Mouse (Mus musculus) spleen, postnatal 4 days (tissue): ENCODE results near the gene Siva1.

Experiments
- DNase-seq, 2 experiments: peaks; one replicate each; pipeline ENCODE4 v3.0.0; 2022; ENCODE audit warnings: low spot score in 2 of 2

Siva1 gene

DNA sequence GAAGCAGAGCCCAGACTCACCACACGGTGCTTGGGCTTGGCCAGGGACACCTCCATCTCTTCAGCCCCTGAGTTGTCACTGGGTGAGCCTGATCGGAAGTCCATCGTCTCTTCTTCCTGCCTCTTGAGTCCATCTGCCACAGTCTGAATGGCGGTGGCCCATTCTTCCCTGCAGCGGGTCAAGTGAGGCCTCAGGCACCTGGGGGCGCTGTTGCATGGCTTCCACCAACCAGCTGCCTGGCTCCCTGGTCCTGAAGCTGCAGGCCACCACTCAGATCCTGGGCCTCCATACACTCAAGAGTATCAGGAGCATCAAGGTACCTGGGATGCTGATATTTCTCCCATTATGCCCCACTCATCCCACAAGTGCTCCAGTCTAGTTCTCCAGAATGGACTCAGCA is 14.6 kb downstream of the Siva1 start:
- DNase-seq = peak; percentile 74 to 93

DNA sequence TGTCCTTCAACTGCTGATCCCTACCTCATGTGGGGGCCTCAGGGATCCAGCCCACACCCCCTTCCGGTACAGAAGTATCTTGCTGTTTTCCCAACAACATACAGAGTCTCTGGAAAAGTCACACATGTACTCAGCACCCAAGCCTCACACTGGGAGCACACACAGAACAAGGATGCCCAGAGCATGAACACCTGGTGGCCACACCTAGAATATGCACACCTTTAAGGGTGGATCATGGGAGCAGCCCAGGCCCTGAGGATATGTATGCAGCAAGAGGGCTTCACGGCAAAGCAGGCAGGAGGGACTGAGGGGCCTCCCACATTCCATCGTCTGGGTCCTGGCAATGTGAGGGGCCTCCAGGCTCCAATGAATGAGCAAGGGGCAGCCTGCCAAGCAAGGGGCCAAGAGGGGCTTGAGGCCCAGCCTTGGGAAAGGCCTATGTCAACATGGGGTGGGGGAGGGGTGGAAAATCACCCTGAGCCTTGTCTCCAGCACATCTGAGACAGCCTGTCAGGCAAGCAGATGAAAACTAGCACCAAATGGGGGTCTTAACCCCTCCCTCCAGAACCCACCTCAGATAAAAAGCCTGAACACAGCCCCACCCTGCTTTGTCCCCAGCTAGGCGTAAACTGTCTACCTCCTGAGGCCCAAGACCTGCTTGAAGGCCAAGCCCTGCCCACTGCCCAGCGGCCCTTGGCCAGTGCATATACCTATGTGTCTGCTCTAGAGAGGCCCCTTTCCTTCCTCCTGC is 16.3 kb downstream of the Siva1 start:
- DNase-seq = no peak

DNA sequence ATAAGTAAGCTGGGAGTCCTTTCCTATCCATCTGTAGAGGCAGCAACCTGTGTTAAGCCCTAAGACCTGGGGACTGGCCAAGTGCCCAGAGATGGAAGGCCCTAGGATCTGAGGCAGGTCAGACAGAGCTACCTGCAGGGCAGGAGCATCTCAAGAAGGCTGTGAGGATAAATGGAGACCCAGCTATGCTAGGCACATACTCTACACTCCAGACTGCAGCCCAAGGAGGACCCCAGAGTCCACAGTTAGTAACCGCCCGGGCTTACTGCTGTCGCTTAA is 16.8 kb downstream of the Siva1 start:
- DNase-seq = no peak

DNA sequence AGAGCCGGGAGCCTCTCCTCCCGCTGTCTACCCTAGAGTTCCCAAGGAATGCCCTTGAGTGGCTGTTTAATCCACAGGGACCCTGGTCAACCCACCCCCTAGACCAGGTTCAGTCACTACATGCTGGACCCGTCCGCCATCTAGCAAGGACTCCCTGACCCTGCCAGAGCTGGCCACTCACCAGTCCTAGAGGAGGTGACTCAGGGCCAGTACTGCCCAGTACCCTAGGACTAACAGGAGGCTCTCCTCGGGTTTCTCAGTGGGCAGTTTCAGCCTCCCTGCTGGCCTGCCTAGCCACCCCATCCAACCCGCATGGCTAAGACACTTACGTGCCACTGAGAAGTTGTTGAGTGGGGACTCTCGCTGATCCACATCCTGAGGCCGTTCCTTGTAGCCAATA is 17.4 kb downstream of the Siva1 start:
- DNase-seq = no peak

DNA sequence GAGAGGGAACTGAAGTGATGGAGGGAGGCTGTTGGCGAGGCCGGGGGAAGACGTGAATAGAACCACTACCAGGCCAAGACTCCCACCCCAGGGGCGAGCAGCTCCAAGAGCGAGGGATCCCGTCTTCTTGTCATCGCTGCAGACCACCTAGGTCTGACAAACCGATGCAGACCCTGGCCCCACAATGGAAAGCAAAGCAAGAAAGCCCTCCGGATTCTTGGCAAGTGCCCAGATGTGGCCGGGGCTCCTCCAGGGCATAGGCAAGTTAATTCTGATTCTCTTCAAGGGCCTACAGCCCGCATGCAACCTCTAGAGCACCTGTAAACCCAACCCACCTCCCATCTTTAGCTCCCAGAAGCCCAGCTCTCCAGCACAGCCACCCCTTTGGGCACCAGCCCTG is 18.8 kb downstream of the Siva1 start:
- DNase-seq = no peak

DNA sequence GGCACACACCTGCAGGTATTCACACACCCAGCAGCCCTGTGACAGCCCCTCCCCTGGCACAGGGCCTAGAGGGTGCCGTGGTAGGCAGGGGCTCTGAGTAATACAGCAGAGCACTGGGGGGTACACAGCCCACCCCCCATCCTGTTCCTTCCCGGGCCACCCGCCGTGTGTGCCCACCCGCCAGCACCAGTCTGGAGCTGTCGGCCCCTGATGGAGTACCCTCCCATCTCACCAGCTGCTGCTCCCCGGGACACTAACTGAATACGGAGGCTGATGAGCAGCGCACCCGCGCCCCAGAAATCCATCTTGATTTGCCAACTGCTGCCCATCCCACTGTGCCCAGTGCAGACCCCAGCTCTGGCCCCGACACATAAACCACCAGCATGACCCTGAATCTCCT is 19.2 kb downstream of the Siva1 start:
- no peak for DNase-seq

DNA sequence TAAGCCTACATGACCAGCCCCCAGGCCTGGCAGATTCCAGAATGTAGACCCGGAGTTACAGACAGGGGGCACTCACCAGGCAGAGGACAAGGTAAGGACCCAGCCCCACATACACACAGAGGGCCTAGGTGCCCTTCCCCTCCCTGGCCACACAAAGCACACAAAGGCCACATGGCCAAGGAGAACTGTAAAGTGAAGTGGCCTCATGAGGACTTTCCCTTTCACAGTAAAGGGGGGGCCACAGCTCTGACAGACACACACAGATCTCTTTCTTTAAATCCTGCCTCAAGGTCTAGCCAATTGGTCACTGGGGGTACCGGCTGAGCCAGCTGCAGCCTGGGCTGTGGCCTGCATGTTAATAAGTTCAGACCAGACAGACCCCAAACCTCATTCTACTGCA is 19.6 kb downstream of the Siva1 start:
- no peak for DNase-seq

DNA sequence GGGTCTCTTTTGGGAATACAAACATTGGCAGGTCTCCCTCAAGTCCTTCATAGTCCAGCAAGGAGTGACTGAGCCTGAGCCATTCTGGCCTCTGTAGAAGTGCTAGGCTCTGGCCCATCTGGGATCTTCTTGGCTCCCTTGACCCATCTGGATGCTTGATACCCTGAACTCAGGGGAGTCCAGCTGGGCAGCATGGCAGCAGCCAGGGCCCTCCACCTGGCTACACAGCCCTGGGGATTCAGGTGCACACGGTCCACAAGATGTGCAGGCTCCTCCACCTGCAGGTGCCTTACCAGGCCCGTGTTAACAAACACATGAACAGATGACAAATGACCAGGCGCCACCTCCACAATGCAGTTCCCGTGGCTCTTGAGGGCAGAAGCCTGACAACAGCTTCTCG is 20.2 kb downstream of the Siva1 start:
- no peak for DNase-seq

DNA sequence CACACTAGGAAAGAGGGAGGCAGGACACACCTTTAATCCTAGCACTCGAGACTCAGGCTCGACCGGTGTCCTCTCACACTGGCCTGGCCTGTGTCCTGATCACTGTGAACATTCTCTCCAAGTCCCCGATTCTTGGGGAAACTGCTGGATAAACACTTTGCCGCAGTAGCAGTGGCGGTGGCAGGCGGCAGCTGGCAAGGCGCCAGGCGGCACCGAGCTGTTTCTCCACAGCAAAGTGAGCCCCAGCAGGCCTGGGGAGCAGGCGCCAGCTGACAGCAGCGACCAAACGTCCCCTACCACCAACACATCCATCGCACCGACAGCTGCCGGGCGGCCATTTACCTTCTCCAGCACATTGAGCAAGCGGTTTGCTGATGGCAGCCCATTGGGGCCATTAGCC is 21.0 kb downstream of the Siva1 start:
- DNase-seq = no peak

DNA sequence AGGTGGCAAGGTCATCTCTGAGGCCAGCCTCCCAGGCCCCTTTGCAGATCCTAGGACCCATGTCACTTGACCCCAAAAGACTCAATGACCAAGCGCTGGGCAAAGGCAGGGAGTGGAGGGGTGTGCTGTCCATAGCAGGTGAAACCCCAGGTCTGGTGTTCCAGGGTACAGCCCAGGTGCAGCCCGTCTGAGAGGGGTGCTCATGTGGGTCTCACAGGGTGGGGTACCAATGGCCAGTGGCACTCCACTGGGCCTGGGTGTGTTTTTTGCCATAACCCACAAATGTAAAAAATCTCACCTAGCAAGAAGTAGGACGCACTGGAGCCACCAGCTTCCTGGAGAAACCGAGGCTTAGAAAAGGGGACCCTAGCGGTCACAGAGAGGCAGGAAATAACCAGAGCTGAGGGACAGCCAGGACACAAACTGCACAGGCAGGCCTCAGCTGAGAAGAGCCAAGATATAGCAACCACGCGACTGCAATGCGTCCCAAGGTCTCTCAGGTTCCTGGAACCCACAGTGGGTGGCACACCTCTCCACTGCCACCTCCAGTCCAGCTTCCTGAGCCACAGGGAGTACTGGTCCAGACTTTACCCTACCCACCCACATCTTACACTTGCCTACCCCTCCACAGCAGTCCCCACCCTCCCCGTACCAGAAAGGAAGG is 21.5 kb downstream of the Siva1 start:
- DNase-seq = no peak

DNA sequence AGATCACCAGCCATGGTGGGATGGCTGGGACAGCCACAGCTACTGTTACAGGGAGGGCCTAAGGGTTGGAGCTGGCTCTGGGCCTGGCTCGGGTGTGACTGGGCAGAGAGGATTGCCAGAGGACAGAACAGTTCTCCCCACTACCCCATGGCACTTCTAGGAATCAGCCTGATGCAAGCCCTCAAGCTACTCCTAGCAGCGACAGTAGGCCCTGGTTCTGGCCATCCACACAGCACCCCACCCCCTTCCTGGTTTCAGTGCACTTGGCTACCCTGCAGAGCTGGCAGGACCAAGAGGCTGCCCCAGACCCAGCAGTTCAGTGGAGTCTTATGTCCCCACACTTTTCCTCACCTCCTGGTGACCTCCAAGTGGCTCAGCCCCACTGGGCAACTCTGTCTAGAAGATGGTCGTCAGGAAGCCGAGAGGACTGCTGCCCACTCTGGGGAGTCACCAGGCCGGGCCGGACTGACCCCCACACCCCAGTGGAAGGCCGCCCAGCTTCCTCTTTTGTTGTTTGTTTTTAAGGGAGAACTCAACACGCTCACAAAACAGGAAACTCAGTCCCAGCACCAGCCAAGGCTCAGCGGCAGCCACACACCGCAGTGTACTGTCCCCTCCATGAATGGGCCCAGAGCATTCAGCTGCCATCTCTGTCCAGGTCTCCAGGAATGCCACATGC is 23.3 kb downstream of the Siva1 start:
- no peak for DNase-seq

DNA sequence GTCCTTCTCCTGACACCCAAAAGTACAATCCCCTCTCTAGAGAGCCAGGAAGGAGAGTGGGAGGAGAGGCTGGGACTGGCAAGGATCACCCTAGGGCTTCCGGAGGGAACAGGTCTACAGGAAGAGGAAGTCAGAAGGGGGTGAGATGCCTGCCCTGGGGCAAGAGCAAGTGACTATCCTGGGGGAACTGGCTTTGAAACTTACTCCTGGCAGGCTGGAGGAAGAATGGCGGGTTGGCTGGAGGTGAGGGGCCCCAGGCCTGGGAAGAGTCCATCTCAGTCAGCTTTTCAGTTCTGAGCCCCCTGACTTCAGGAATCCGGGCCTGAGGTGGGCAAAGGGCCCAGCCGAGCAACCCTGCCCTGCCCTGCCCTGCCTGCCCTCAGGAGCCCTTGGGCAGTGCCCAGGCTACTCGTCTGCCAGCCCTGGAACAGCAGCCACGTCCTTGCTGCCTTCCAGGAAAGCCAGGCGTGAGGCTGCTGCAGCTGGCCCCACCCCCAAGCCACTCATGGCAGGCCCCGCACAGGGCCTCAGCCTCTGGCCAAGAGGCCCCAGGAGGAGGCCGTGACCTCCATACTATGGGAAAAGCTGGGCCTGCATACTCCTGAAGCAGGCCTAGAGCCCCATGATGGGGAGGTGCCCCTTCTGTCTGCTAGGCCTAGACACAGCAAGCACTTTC is 26.4 kb downstream of the Siva1 start:
- DNase-seq = no peak

DNA sequence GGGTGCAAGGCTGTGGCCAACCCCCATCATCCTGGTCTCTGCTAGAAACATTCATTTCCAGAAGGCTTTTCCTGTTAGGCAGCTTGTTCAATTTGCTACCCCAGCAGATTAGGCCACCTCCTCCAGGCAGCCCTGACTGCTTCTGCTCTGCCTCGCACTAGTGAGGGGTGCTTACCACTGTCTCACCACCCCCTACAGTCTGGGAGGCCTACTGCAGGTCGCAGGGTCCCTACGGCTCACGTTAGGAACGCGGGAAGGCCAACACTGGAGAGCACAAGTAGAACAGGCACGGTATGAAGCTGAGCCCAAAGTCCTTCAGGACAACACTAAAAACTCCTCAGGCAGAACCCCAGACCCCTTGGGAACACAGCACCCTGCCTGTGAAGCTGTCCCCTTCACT is 27.4 kb downstream of the Siva1 start:
- DNase-seq = no peak

DNA sequence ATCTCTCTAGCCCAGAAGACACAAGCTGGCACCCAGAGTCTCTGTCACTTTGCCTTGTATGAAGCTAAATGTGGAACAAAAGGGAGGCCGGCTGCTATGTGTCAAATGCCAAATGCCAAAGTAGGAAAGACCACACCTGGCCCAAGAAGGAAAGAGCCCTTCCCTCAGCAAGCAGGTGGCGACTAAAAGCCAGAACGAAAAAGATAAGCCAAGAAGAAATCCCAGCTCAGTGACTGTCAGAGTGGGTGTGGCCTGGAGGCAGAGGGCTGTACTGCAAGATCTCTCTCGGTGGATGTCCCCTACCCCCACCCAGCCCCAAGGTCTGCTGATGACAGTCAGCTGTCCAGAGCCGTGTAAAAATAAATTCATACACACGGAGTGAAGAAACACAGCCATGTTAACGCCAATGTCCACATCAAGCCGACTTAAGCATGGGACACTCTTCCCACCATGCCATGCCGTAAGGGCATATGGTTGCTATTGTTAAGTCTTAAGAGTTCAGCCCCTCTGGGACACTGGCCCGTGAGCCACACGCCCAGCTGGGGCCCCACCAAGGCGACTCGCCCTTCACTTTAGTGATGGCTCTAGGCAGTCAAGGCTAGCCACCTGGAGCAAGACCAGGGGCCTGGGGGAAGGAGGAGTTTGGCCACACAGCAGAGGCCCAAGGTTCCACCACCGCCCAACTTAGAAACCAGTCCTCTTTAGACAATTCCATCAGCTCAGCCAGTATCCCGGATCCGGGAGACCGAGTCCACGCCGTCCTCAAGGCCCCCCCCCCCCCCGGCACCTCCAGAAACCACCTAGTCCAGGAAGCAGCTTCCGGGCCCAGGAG is 28.5 kb downstream of the Siva1 start:
- peak in 1 of 2 experiments; percentile 73 for DNase-seq

DNA sequence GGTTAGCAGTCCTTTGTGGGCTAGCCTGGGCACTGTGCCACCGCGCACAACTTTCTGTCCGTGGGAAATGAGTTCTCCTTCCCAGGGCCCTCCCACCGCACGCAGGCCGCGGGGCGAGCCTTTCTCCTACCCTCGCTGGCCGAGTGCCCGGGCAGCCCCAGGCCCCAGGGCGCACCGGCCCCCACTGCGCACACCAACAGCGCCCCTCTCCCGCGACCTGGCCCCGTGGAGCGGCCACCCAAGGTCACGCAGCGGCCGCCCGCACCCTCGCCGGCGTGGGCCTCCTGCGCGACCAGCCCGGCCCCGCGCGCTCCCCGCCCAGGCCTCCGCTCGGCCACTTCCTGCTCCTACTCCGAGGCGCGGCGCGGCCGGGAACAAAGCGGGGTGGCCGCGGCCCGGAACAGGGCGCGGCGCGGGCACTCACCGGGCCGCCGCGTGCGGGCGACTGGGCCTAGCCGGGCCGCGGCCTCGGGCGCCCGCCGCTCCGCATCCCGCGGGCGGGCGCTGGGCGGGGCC is 29.2 kb downstream of the Siva1 start:
- peak; percentile 41 to 78 for DNase-seq

DNA sequence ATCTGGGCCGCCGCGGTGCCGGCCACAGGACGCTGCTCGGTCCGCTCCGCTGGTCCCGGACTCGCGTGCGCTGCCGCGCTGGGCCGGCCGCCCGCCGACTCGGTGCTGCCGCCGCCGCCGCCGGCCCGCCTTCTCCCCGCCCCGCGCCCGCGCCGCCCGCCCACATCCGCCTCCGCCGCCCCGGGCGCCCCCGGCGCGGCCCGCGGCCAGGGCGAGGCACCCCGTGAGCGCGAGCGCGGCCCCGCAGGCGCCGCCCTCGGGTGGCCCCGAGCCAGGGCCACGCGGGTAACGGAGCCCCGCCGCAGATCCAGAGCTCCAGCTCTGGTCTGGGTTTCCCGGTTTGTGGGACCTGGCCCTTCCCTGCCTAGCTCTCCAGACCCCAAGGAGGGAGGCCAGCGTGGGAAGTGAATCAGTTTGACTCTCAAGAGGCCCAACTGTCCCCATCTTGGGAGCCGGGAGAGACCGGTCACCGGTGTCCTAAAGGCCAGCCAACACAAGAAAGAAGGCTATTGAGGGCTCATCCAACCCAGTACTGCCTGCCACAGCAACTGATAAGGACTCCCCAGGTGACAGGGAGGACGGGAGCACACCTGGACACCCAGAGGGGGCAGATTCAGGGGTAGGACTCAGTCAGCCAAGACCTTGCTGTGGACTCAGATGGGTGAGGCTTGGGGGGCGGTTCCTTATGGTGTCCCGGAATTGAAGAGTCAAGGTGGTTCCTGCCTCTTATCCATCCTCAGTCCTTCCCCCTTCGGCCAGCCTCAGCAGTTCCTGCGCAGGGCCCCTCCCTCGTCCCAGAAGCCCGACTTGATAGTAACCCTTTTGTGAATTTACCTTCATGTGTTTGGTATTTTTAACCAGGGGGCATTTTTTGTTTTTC is 29.9 kb downstream of the Siva1 start, which contains the start of gene Akt1:
Gene Akt1 (minus strand): TSS at position 753 of the 880 bp plus-strand sequence.
- DNase-seq = peak; percentile 55 to 80

DNA sequence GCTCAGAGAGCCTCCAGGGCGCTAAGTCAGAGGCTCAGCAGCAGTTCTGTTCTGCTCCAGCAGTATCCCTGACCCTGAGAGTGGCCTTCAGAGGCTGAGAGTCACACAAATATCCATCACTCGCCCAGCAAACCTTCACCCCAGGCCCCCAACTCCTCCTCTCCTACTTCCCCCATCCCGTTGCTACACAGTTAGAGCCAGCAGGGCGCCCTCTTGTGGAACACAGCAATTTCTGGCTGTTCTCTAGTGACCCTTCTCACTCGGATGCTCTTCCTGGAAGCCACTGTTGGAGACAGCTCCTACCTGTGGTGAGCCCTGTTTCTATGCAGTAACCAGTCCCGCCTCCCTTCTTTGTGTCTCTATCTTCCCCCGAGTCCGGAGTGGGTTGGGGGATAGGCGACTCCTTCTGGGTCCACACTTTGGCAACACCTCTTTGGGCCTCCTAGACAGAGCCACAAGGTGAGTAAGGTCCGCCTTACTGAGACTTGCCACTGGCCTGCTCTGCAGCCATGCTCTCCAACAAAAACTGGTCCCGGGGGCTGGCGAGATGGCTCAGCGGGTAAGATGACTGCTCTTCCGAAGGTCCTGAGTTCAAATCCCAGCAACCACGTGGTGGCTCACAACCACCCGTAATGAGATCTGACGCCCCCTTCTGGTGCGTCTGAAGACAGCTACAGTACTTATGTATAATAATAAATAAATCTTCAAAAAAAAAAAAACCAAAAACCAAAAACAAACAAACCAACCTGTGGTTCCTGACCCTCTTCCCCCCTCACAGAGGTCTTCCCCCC is 31.0 kb downstream of the Siva1 start:
- DNase-seq = peak; percentile 82 to 93

DNA sequence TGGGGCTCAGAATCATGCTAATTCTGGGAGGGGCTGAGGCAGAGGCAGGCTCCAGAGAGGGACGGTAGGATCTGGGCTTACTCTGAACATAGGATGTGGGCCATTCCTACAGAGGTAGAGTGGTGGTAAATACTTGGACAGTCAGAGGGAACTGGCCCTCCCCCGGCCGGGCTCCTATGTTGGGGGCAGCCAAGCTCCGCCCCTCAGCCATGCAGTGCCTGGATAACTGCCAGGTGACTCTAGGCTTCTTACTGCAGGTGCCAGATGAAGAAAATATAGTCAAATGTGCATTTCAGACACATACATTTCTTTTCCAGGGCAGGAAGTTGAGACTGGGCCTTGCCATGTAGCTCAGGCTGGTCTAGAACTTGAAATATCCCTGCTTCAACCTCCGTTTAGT is 32.6 kb downstream of the Siva1 start:
- no peak for DNase-seq

DNA sequence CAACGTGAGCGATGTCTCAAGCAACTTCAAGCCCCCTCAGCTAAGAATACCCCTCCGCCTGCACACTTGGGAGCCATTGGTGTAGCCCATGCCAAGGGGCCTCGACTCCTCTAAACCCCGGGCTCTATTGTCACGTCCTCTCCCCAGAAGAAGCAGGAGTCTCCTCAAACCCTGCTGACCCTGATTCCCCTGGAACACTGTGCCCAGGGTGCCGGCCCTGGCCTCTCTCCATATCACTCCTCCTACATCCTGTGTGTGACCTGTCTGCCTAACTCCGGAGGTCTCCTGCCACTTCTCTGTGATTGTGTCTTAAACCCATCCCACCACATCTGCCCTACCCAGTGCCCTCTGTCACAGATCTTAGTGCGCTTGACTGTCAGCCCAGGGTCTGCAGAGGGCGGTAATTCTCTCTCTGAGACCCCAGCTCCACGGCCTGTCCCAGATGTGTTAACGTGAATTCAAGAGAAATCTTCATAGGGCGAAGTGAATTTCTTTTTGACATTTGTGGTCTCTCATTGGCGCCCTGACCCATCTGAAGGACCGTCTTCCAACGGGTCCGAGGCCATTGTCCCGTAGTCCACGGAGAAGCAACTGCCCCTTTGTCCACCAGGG is 33.6 kb downstream of the Siva1 start:
- DNase-seq = no peak
